Mouse (Mus musculus): ENCODE measurements at regions not wholly inside any gene's neighbourhood (a gene's known extent, or its start where the extent isn't known, plus 50 kb on each side); places are given as distances from the start of the nearest gene placed in this dataset.

- ATAC-seq (ENCODE audit: insufficient number of reproducible peaks, low FRiP score, low TSS enrichment) = no peak
Measured at GRCm38 (mm10) chr5:103320341-103320740, 104.7 kb upstream of the Ptpn13 start.

GRCm38 (mm10) chr5:103309806-103310525 is 98.8 kb upstream of the Mapk10 start:
- ATAC-seq (ENCODE audit: insufficient number of reproducible peaks, low FRiP score, low TSS enrichment) = no peak

GRCm38 (mm10) chr5:103305716-103306447 is 94.7 kb upstream of the Mapk10 start:
- no peak for ATAC-seq (ENCODE audit: insufficient number of reproducible peaks, low FRiP score, low TSS enrichment)

GRCm38 (mm10) chr5:103304975-103305374 is 93.8 kb upstream of the Mapk10 start:
- ATAC-seq (ENCODE audit: insufficient number of reproducible peaks, low FRiP score, low TSS enrichment) = no peak

- no peak for ATAC-seq (ENCODE audit: insufficient number of reproducible peaks, low FRiP score, low TSS enrichment)
Measured at GRCm38 (mm10) chr5:103302744-103303143, 91.6 kb upstream of the Mapk10 start.

- no peak for ATAC-seq (ENCODE audit: insufficient number of reproducible peaks, low FRiP score, low TSS enrichment)
Measured at GRCm38 (mm10) chr5:103301303-103301702, 90.2 kb upstream of the Mapk10 start.

GRCm38 (mm10) chr5:103293953-103294352 is 82.8 kb upstream of the Mapk10 start:
- no peak for ATAC-seq (ENCODE audit: insufficient number of reproducible peaks, low FRiP score, low TSS enrichment)

- no peak for ATAC-seq (ENCODE audit: insufficient number of reproducible peaks, low FRiP score, low TSS enrichment)
Measured at GRCm38 (mm10) chr5:103291691-103292090, 80.6 kb upstream of the Mapk10 start.

- ATAC-seq (ENCODE audit: insufficient number of reproducible peaks, low FRiP score, low TSS enrichment) = no peak
Measured at GRCm38 (mm10) chr5:103291219-103291618, 80.1 kb upstream of the Mapk10 start.

- ATAC-seq (ENCODE audit: insufficient number of reproducible peaks, low FRiP score, low TSS enrichment) = no peak
Measured at GRCm38 (mm10) chr5:103269206-103269605, 58.1 kb upstream of the Mapk10 start.

- no peak for ATAC-seq (ENCODE audit: insufficient number of reproducible peaks, low FRiP score, low TSS enrichment)
Measured at GRCm38 (mm10) chr5:103264903-103265302, 53.8 kb upstream of the Mapk10 start.

GRCm38 (mm10) chr5:103261406-103261805 is 50.3 kb upstream of the Mapk10 start:
- no peak for ATAC-seq (ENCODE audit: insufficient number of reproducible peaks, low FRiP score, low TSS enrichment)
